Mouse (Mus musculus) gastrocnemius, postnatal 25 days (tissue): ENCODE data around the gene Tspan9. TPM values are rescaled to one million over a fixed set of nuclear protein-coding genes. Genes with fewer than 3 reads are reported as not detected.
A peak's percentile ranks its signal among the peaks of the same experiment; 100 is the strongest.

Experiments used
- DNase-seq: peaks from one replicate; pipeline ENCODE4 v3.0.0; 2022
- total RNA-seq, 2 experiments: library from RNA; stranded (reverse); gene quantifications; 1 replicate in 1 of 2; 2 replicates in 1 of 2; pipeline ENCODE4 v1.2.3; 2021

Tspan9 gene
- total RNA-seq, 2 experiments from 2014 or later: 48.6 to 56.6 TPM

DNA sequence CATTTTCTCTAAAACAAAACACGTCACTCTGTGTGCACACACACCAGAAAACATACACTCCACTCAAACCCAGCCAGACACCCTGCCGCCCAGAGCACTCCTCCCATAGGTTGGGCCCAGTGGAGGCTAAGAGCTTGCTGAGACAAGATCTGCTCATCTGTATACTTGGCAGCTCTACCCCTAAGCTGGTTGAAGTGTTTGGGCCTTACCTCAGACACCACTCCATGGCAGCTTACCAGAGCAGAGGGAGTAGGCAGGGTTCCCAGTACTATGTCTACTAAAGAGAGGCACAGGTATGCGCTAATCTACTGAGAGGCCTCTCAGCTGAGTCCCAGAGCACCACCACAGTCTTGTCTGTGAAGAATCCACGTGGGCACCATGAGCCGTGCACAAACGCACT, 10.8 kb downstream of the Tspan9 start:
- no peak for DNase-seq

DNA sequence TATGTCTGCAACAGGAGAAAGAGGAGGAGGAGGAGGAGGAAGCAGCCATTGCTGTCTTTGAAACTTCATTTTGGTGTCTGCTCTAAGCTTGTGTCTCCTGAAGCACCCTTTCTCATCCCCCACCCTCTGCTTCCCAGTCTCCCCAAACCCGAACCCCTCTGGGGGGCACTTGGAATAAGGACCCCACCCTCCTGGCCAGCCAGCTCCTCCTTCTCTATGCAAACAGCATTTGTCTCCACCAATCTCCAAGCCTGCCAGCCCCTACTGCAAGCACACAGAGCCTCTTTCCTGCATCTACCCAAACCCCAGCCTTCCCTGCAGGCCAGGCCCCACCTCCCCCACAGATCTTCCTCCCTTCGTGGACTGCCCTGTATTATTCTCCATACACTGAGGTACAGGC, 12.0 kb downstream of the Tspan9 start:
- no peak for DNase-seq

DNA sequence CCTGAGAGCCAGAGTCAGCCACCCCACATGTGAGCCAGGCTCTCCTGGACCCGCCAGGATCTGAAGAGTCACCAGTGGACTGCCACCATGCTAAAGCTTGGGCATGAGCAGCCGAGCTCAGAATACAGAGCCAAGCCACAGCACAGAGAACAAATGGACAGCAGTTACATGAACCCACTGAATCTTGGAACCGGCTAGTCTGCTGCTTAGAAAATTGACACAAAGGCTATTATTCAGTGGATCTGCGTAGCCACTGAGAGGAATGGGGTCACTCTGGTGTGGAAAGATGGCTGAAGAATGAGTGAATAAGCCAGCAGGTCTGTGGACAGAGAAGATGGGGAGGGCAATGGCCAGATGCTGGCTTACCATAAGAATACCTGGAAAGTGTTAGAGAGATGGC, 12.7 kb downstream of the Tspan9 start:
- DNase-seq: no peak

DNA sequence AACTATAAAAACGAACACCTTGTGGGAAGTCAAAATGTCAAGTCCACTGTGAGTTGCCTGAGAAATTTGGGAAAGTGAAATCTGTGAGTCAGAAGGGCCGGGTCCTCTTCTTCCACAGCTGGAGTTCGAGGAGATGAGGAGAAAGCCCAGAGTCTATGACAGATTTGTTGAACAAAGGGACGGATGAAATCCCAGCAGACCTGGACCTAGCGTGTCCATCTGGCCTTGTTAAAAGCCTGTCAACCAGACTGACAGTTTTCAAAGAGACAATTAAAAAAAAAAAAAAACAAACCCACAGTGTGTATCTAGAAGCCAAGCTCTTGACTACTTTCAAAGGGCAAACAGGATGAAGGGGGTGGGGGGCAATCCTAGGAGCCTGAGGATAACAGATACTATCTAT, 14.0 kb downstream of the Tspan9 start:
- no peak for DNase-seq

DNA sequence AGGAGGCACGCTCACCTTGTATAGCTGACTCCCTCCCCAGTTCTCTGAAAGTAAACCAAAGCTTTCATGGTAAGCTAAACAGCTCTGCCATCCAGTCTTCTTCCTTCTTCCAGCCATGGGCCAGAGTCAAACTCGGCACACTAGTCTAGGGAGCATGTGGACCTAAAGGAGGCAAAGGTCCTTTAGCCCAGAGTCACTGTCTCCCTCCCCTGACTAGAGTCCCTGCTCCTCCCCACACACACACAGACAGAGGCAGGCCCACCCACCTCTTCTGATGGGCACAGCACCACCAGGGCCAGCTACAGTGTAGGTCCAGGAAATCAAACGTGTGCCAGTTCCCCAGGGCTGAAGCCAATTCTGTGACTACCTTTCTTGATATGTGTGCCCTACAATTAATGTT, 16.1 kb downstream of the Tspan9 start:
- DNase-seq: no peak

DNA sequence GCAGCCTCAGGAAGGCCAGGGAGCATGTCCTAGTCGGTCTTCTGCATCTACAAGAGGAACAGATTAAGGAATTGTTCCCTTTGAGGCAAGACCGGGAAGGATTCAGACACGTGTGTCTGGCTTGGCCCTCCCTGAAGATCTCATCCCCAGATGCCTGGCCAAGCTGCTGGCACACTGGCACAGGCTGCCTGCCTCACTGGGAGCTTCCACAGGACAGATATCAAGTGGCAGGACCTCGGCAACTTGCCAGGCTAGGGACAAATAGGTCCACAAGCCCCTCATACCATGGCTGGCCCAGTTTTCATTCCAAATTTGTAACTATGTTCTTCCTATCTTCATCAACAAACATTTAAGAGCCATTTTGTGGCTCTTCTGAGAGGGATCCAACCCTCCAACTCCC, 16.5 kb downstream of the Tspan9 start:
- no peak for DNase-seq

DNA sequence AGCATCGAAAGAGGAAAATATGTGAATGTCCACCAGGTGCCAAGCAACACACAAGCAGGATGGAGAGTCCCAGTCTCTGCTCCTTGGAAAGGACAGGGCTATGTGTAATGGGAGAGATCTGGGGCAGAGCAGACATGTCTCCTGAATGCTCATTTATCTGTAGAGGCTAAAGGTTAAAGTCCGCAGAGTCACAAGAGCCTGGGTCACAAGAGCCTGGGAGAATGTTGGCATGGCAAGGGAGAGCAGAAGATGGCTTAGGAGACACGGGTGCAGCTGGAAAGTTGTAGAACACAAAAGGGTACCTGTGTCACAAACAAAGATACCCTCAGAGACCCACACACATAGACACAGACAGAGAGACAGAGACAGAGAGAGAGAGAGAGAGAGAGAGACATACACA, 17.9 kb downstream of the Tspan9 start:
- DNase-seq: no peak

DNA sequence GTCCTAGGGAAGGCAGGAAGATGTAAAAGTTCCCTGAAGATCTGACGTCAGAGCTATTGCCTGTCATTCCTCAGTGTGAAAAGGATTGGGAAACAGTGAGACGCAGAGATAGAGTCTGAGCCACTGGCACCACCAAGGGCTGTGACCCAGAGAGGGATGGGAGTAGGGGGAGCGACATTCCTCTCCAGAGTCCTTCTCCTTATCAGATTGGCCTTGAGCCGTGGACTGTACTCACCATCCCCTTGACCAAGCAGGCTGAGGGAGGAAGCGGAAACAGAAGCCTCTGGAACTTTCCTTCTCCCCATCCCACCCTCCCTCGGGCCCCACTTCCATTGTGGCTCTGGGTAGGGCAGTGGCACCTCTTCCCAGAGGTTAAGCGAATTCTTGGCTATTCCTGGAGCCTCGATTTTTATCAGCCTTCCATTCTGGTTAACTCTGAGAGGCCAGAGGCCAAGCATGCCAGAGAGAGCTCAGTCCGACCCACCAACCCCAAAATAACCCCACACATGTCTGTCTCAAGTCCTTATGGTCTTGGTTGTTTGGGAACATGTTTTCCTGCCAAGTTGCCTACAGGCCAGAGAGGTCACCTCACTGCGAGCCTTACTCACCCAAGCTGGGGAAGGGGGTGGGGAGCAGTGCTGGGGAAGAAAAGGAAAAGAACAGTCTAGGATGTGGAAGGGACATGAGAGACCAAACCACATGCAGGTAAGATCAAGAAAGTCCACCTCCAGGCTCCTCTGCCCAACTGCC, 19.0 kb downstream of the Tspan9 start:
- peak; percentile 26 for DNase-seq

DNA sequence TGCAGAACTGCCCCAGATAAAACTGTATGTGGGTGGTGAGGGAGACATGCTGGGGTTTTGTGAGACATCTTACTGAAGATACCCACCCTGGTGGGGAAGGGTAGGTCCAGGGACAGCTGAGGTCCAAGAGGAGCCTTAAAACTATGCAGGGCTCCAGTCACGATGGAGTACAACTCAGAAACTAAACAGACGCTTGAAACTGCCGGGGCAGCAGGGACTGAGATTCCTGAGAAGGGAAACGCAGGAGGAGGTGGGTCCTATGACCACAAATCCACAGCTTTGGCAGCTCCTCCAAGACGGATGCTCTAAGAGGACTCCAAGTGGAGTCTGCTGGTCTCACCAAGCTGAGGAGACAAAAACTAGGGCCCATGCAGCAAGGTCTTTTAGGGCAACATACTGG, 21.3 kb downstream of the Tspan9 start:
- no peak for DNase-seq

DNA sequence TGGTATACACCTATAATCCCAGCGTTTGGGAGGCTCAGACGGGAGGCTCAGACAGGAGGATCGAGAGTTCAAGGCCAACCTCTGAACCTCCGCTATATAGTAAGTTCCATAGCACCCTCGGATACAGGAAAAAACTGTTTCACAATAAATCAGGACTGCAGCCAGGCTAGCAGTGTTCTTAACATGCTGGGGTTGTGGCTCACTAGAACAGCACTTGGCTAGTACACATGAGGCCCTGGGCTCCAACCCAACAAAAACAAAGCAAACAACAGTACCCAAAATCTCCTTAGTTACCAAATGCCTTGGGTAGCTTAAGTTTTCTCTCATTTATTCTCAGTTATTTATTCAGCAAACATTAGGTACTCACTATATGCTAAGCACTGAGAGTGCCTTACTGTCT, 21.7 kb downstream of the Tspan9 start:
- DNase-seq: peak; percentile 54

DNA sequence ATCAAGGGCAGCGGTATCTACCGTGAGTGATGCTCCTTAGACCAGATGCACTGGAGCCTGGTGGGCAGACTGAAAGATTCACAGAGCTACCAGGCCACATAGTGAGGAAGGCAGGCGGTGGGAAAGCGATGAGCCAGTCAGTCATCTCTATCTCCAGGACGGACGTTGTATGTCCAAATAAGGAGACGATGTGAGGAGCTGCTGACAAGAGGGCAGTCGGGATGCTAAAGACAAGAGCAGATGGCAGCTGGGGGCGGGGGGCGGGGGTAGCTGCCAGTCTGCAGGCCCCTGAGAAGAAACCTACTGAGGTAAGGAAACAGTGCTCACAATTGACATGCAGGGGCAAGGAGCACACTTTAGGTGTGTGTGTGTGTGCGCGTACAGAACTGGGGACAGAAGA, 22.6 kb downstream of the Tspan9 start:
- DNase-seq: no peak

DNA sequence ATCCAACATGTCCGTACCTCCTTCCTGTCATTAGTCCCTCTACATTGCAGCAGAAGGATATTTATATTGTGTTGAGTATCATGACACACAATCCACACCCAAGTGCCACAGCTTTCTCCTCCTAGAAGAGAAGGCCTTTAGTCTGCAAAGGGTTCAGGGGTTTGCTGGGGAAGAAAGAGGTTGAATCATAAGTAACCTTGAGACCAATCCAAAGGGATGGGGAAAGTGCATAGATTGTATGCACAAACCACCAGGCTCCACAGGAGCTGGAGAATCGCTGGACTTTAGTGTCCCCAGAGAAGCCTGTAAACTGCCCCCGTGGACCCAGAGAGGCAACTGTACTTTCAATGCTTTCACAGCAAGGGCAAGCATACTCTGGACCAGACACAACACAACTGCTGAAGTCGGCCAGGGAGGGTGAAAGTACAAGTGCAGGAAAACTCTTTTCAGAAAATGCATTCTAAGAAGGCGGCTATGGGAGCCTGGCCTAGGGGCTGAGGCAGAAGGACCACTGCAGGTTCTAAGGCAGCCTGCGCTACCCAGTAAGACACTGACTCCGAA, 24.6 kb downstream of the Tspan9 start:
- no peak for DNase-seq

DNA sequence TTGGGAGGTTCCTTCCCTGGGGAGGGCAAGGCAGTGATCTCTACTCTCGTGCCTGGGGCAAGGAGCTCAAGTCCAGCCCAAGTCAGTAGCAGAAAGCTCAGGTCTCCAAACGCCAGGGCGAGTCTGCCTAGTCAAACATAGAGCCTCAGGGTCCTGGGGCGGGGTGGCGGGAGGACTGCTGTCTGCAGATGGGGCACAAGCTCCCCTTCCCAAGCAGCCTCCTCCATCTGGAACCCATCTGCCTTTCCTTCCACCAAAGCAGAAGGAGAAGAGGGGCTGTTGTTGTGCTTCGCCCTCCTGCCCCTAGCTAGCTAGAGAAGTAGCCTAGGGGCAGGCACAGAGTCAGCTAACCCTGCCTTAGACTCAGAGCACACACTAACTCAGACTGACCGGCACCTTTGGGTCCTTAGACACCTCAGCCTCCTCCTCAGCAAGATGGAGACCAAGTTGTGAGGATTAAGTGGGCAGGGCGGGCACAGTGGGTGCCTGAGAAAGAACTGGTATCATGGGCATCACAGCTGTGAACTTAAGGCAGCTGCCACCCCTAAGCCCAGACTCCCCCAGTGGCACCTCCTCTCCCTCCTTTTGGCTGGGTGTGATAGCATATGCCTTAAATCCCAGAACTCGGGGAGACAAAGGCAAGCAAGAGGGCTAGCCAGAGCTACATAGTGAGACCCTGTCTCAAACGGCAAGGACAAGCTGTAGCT, 26.4 kb downstream of the Tspan9 start:
- DNase-seq: no peak

DNA sequence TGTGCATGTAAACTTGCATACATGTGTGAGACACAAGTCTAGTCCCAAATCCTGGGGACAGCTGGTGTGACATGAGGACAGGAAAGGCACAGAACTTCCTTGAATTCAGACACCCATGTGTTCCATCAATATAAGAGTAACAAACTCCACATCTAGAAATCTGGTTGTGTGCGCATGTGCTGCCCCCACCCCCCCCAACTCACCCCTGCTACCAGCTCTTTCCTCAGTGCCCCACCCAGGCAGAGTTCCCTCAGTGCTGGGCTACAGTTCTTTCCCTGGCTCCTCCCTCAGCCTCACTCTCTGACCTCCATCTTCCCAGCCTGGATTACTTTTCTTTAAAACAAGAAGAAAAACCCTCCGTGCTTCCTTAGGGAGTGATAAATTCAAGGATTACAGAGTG, 27.1 kb downstream of the Tspan9 start:
- DNase-seq: no peak

DNA sequence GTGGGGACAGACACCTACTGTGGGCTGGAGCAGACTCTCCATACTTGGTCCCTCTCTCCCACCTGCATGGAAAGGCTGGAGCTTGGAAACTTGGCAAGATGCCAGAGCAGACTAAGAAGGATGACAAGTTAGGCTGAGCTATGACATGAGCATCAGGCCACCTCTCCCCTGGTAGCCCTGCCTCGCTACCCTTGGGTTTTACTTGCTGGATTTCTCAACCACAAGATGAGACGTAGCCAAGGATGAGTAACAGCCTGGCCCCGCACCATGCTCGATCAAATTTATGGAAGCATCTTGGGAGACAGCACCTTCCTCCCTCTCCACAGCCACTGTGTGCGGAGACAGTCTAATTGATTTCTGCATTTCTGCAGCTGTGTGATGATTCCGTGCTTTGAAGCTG, 28.3 kb downstream of the Tspan9 start:
- DNase-seq: no peak

DNA sequence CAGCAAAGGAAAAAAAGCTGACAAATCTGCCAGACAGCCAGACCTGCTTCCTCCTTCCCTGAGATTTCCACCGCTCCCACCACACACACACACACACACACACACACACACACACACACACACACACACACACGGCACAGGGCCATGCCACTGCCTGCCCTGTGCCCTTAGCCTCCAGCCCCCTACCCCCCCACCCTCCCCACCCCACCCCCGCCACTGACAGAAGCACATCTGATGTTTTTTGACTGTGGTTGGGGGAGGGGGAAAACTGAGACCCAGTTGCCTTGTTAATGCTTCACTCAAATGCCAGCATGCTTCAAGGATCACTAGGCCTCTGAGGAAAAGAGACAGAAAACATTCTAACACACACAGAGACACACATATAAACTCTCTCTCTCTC, 30.8 kb downstream of the Tspan9 start:
- DNase-seq: no peak

DNA sequence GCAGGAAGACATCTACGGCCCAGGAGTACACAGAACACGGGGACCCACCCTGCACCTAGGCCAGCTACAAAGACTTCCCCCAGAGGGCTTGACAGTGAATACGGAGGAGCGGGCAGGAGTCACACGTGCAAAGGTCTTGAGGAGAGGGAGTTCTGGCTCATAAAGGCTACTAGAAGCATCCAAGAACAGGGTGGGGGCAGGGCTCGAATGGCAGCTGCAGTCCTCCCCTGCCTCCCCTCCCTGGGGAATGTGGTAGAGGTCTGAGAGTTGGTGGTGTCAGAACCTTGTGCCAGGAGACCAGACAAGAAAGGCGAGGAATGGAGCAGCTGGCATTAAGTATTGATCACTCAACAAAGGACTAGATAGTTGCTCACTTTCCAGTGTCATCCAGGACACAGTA, 31.6 kb downstream of the Tspan9 start:
- DNase-seq: no peak

DNA sequence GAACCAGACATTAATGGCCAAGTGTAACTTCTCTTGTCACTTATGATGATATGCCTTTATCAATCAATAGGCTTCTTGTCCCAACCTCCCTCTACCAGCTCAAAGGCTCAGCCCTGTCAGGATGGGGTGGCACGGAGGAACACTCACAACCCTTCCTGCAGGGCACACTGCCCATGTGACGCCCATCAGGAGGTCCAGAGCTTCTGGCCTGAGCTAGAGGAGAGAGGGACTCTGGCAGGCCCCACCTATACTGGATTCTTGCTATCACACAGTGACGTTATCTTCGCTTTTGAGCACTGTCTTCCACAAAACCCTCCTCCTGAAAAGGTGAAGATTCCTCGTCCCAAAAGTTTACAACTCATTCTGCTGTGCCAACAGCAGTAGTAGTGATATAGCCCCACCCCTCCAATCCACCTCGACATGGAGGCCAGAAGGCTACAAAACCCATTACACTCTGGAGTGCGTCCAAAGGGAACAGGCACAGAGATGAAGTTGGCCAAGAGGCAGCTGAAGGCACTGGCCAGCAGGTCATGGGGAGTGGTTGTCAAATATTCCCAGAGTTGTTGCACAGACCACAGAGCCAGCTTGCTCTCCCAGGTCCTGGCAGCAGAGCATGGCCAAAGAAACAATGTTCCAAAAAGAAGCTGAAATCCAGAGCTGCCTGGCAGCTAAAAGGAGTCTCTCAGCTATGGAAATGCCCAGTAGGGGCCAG, 34.9 kb downstream of the Tspan9 start:
- DNase-seq: peak; percentile 48

DNA sequence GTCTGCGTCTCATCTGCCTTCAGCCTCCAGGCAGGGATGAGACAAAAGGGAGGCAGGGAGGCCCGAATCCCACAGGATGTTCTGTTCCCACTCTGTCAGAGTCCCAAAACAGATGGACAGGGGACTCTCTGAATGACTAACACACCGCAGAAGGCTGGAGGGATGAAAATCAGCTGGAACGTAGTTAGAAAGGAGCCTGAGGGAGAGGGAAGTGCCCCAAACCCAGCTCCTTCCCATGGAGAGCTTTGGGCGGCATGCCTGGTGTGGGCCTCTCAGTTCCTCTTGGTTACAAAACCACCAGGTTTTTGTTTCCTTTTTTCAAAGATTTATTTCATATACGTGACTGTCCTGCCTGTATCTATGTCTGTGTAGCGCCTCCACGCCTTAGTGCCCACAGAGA, 35.7 kb downstream of the Tspan9 start:
- no peak for DNase-seq

DNA sequence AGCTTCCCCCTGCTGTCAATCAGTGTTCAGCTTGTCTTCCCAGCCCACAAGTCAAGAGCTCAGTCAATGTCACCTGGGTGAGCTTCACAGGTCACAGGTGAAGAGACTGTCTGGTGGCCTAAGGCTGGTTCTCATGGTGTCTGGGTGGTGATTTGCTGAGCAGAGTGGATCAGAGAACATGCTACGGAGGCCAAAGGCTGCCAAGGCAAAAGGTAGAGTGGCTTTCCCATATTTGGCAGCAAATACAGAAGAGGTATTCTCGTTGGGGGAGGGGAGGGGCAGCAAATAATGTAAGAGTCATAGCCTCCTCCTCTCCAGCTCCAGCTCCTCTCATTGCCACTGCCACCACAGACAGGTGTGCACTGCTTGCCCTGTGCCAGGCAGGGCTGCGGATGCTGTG, 37.2 kb downstream of the Tspan9 start:
- DNase-seq: no peak

DNA sequence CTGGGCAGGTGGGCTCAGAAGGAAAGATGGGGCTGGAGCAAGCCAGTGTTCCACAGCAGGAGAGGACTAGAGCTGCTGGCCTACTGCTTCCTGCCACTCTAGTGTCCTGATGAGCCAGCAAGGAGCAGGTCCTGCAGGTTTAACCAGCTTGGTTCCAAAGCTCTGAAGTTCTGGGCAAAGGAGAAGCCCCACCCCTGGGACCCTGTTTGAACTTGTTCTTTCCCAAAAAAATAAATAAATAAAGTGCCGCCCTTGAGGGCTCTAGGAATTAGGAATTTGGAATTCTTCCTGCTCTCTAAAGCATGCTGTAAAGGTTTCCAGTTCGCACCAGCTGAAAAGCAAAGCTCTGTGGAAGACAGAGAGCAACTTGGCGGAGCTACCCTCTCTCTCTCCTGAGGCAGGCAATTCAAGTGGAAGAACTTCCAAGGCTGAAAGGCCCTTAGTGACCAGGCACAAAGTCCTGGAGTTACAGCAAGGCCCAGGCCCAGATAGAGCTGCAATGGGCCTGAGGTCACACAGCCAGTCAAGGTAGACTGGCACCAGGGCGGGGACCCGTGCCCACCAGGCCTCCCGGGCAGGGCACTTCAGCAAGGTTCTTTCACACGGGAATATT, 38.6 kb downstream of the Tspan9 start:
- DNase-seq: no peak

DNA sequence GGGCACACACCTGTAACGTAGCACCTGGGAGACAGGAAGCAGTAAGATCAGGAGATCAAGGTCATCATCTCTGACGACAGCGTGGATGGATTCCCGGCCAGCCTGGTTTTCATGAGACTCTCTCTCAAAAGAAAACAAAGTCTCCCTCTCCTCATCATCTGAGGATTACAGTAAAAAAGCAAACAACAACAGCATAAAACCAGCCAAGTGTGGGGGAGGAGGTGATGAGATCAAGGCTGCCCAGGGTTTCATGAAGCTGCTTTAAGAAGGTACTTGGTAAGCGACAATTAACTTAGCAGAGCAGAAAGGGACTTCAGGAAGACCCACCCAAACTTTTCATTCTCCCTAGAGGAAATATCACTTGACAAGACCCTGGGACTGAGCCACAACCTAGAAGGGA, 39.5 kb downstream of the Tspan9 start:
- no peak for DNase-seq
